Mouse (Mus musculus) cerebellum, adult (tissue): ENCODE measurements around the gene Tex26.

ENCODE experiments used
- ATAC-seq: cut with Nextera tagmentation; 2 replicates; pipeline ENCODE4 v1.9.2; 2017; ENCODE audit warnings: mild to moderate bottlenecking, moderate library complexity, mixed read lengths; ENCODE audit not compliant: insufficient number of reproducible peaks, low FRiP score, low TSS enrichment

Gene Tex26

GRCm38 (mm10) chr5:149430943-149431342, 8.5 kb upstream of the Tex26 start:
- no peak for ATAC-seq

DNA sequence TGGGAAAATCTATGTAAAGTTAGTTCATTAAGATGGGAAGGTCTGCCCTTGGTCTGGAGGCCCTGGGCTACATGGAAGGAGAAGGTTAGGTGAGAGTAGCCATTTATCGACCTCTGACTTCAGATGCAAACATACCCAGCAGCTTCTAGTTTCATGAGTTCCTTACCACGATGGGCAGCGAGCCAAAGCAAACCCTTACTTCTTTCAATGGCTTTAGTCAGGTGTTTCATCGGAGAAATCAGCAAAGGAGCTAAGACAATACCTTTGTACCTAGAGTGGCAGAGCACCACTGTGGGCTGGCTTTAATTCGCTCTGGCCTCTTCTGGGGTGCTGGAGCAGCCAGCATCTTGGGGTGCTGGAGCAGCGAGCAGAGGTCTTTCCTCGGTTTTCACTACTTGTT, 5.8 kb upstream of the Tex26 start:
- no peak for ATAC-seq

DNA sequence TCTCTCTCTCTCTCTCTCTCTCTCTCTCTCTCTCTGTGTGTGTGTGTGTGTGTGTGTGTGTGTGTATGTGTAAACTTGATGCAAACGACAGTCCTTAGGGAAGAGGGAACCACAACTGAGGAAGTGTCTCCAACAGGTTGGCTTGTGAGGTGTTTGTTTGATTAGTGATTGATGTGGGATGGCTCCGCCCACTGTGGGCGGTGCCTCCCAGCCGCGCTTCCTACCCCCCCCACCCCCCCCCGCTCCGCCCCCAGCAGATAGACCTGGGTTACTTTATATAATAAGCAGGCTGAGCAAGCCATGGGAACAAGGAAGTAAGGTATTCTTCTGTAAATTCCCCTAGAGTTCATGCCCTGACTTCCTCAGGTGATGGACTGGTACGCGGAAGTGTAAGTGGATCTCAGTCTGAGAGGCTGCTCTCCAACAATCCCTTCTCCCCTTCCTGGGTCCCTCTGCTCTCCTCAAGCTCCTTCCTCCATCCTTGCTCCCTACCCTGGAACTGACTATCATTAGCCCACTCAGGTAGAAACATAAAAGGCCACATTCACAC, 5.2 kb upstream of the Tex26 start:
- ATAC-seq = no peak

GRCm38 (mm10) chr5:149436541-149436940, 2.9 kb upstream of the Tex26 start:
- no peak for ATAC-seq

DNA sequence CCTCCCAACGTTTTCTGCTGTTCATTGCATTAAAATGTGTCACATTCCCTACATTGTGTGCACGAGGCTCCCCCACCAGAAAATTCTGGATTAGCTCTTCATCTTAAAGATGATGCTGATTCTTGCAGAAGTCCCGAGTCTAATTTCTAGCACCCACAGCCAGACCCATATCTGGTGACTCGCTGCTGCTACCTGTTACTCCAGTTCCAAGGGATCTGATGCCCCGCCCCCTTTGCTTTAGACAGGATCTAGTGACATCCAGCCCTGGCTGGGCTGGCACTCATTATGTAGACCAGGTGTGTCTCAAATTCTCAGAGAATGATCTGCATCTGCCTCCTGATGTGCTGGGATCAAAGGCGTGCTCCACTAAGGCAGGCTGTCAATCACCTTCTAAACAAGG, 2.3 kb upstream of the Tex26 start:
- no peak for ATAC-seq

DNA sequence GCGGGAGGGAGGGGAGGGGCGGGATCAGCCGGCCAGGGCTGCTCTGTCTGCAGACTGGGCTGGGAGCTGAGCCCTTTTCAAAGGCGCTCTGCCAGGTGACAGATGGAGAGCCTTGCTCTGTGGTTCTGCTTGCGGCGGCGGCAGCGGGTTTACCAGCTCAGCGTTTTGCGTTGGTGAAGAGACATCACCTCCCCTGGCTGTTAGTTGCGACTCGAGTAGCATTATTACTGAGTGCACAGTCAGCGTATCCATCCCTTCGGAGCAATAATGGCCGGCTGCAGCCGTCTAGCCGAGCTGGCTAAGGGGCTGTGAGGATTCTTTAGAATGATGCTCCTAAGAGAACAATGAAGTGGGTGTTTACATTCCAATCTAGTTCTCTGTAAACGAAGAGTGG, 717 bp downstream of the Tex26 start:
- ATAC-seq = peak; percentile 80

DNA sequence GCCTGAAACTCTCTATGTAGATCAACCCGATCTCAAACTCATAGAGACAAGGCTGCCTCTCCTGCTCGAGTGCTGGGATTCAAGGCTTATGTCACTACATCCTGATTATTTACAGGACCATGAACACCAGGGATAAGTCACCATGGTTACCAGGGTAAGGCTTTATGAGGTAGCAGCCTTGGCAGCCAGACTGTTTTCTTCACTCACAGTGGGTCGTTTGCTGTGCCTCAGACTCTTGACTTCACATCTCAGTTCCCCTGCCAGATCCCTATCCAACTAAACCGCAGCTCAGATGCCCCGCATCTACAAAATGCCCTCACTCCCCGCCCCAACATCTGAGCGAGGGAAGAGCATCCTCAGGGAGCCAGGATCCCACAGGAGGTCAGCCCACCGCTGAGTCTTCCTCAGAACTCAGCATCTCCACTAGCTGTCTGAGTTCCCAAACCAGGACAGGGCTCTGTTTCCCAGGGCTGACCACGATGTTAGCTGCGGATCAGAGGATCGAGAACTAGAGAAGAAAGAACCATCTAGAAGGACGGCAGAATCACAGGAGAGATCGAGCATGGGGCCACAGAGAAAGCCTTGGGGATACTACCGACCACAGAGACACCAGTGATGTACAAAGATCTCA, 2.3 kb downstream of the Tex26 start:
- ATAC-seq = no peak

DNA sequence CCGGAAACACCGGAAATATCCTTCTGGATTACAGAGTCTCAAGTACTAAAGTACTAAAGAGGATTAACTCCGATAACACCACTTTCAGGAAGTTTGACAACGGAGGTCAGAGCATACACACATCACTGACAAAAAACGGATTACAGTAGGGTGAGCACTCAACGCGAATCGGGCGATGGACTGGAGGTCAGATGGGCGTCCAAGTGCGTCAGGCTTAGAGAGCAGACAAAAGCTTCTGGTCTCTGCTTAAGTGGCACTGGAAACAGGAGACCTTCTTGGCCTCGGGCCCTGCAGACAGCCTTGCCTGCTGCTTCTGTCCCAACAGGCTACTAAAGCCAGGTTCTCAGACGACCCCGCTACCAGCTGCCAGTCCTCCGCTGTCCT, 2.8 kb downstream of the Tex26 start:
- ATAC-seq = no peak

DNA sequence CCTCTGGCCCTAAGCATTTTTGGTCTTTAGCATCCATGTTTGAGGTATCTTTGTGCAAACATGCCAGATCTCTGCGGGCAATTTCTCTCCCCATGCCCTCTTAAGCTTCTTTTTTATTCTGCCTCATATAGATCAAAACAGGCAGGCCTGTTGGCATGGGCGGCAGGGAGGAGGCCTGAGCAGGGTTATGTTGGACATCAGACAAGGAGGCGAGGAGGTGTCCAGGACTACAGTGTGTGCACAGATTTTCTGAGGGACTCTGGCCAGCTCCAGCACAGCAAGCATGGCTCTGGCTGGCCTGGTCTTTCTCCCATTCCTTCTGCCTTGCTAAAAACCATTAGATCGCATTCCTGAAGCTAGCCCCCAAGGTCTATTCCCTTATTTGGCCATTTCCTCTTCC, 5.0 kb downstream of the Tex26 start:
- ATAC-seq = peak; percentile 91

DNA sequence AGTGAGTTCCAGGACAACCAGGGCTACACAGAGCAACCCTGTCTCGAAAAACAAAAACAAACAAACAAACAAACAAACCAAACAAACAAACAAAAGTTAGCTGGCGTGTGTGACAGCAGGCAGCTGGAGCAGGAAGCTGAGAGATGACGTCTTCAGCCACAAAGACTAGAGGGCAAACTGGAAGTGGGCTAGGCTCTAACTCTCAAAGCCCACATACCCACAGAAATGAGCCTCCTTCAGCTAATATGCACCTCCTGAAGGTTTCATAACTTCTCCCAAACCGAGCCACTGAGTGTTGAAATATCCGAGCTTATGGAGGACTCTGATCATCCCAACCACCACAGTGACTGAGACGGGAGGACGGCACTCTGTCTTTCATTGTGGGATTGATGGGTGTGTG, 7.0 kb downstream of the Tex26 start:
- ATAC-seq = no peak

DNA sequence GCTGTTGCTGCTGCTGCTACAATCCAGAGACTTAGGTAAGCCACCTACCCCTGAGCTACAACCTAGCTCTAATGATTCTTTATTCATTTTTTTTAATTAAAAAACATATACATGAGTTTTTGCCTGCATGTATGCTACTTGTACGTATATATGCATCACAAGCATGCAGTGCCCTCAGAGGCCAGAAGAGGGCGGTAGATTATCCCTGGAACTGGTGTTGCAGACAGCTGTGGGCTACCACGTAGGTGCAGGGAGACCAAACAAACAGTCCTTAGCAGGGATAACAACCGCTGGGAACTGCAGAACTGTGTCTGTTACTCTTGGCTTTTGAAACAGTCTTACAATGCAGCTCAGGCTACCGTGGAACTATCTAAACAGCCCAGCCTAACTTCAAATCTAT, 8.3 kb downstream of the Tex26 start:
- no peak for ATAC-seq

- ATAC-seq = no peak
Observed at GRCm38 (mm10) chr5:149449406-149449805, 9.9 kb downstream of the Tex26 start.

DNA sequence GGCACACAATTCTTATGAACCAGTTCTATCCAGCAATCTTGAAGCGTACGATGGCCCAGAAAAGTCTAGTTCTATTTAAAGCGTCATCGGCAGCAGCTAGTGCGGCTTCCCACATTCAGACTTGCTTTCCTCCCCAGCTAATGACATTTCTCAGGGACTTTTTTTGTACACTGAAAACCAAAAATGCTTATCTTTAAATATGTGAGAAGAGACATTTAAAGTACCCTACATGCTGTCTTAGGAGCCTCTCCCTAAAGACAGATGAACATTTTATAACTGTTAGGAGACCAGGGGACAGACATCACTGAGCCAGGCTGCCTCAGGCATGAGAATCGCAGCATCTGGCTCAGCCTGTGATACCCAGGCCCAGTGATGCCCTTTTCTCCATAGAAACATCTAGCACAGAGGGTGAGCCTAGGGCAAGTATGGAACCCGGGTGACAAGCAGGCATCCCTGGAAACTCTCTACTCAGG, 11.8 kb downstream of the Tex26 start:
- ATAC-seq = no peak

- 0 out of 2 replicates have a peak, but pooled peaks have one; percentile 6 for ATAC-seq
Observed at GRCm38 (mm10) chr5:149454281-149454680, 14.8 kb downstream of the Tex26 start.

DNA sequence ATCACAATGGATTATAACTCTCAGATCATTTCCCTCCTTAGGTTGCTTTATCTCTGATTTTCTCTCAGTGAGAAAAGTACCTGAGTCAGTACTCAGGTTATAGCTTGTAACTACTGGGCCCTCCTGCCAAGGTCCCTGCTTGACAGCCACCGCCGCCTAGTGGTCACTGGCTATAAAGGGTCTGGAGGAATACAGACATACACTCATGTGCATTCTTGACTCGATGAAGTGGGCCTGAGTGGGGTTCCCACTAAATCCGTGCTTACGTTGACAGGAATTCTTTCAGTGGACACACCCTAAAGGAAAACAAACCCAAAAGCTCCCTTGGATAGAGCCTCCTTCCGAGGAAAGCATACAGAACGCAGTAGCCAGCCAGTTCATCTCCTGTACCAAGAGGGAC, 17.1 kb downstream of the Tex26 start:
- no peak for ATAC-seq

DNA sequence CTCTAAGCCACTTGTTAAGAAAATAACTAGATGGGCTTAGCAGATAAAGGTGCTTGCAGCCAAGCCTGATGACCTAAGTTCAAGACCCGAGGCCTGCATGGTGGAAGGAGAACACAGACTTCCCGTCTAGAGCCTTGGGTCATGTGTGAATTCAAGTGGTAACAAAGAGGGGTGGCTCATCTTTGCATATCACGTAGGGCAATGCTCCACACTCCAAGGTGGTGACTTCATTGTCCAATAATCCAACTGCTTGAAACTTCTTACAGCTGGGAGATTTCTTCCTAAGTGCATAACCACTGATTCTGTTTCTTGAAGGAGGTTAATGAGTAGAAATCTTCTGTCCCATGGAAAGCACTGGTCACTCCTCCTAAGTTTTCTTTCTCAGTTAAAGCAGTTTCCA, 22.6 kb downstream of the Tex26 start:
- ATAC-seq = no peak

DNA sequence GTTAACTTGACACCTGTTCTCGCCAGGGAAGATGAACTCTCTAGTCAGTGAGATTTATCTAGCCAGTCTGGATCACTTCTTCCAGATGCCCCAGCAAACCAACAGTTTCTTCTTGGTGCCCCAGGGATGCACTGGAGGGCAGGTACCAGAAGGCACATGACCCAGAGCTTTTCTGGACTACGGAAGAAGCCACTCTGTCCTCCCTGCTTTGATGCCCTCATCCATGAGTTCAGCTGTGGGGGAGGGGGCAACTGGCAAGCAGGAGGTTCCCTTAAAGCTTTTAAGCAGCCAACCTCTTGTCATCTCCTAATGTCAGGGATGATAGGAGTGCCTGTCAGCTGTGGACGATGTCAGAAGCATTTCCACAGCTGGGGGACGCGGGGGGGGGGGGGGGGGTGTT, 25.8 kb downstream of the Tex26 start:
- ATAC-seq = no peak

DNA sequence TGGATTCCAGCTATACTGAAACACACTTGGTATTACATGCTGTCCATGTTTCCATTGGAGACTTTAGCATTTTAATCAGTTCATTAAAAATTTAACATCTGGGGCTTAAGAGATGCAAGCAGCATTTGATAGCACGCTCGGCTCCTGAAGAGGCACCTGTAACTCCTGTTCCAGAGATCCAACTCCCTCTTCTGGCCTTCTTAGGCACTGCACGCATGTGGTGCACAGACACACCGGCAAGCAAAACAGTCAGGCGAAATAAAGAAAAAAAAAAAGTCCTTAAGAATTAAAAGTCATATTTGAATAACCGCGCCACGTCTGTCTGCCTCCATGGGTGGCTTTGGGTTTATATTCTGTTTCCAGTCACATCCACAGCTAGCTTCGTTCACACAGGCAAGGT, 34.7 kb downstream of the Tex26 start:
- ATAC-seq = no peak

DNA sequence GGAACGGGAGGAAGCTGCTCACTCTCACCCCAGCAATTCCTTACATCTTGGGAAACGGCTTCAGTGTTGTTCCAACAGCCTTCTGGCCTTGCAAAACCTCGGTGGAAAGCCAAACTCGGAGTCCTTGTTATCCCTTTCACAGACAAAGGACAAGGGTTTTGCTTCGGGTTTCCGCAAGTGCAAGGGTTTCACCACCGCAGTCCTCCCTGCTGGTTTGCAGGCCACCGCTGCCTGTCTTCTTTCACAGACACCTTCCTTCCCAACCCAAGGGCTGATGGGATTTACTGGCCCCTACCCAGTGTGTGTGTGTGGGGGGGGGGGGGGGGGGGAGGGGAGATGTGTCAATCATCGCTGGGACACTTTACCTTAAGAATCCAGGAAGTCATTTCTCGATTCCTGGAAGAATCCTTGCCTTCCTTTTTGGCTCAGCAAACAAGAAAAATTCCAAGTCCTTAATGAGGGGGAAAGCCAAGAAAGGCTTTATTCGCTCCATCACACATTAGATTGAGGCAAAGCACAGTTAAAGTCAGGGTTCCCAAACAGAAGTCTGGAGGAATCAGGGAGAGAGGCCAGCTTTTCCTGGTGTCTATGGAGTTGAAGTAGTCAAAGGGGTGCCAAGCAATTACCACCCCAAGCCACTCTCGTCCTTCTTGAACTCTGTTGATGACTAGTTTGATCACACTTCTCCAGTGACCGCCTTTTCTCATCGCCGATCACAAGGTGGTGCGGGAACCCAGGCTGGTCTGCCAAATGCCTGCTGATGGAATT, 35.4 kb downstream of the Tex26 start:
- ATAC-seq = no peak

DNA sequence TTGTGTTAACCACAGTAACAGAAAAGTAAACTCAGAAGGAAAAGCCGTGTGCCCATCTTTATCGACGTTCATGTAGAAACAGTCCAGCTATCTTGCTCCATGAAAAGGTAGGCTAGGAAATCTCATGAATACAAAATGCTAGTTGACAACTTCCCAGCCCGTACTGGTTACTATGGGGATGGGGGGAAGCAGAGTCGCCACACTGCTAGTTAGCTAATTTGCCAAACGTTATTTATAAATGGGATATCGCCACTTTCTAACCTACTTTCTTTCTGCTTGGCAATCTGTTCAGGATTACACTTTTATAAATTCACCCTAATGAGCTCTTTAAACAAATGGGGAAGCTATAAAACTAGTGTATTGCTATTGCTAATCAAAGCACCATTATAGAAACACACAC, 42.5 kb downstream of the Tex26 start:
- no peak for ATAC-seq

DNA sequence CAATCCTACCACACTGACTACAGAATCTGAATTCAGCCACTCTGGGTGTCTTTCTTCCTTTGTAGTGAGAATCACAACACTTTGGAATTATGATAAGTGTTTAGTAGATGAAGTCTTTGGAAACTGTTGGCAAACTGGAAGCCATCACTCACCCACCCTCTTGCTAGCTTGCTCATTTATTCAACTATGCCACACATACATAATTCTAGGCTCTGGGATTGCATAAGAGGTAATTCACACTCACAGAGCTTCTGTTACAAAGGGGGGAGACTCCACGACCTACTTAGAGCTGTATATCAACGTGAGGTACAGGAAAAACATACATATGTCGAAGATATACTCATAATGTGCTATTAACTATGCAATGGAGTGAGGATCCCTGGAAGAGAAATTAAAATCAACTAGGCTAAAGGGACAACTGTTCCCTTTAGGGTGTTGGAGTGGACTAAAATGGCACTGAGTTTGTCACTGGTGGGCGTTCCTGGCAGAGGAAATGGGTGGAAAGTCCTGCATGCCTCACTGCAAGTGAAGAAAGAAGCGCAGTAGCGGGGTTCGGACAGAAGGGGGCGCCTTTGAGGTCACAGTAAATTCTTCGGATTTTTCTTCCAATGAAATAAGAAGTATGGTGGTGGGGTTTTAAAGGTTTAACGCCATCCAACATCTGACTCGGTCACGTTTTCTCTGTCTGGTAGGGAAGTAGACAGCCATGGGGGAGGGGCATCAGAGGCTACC, 44.0 kb downstream of the Tex26 start:
- ATAC-seq = no peak
